Mouse (Mus musculus) stomach, postnatal 0 days (tissue): ENCODE results near the gene Phlda1.

Experiments
- CTCF ChIP-seq: IDR thresholded peaks from 2 replicates; pipeline ENCODE4 v1.5.1; 2016; ENCODE audit warnings: antibody characterized with exemption, low read depth, mild to moderate bottlenecking, moderate library complexity
- EP300 ChIP-seq: optimal IDR thresholded peaks from 2 replicates; pipeline ENCODE3; 2016; ENCODE audit warnings: antibody characterized with exemption

GRCm38 (mm10) chr10:111527057-111527456 lies 21.0 kb downstream of the Phlda1 start:
- TF ChIP-seq CTCF (no peak), EP300 (no peak)
